Mouse (Mus musculus) heart, postnatal 0 days (tissue): ENCODE data around the gene Dip2a. TPM values are rescaled to one million over a fixed set of nuclear protein-coding genes. Genes with fewer than 3 reads are reported as not detected.
A peak's percentile ranks its signal among the peaks of the same experiment; 100 is the strongest.

Source experiments
- ATAC-seq: fragments of 200-750 bp; cut with Nextera tagmentation; 2 replicates; pipeline ENCODE4 v1.8.0; 2017; ENCODE audit warnings: low read depth, moderate number of reproducible peaks, moderate library complexity; ENCODE audit not compliant: insufficient read depth
- DNase-seq: peaks from one replicate; pipeline ENCODE4 v3.0.0-alpha.2; 2016; ENCODE audit warnings: low spot score
- H3K27ac ChIP-seq: fragments of 300-500 bp; sonication (generic); 2 replicates; pipeline ENCODE4 v1.5.1; 2014; ENCODE audit warnings: low read depth, mild to moderate bottlenecking
- H3K27me3 ChIP-seq: fragments of 300-500 bp; sonication (generic); 2 replicates; pipeline ENCODE4 v1.6.1; 2014; ENCODE audit warnings: low read length, mixed read lengths; ENCODE audit not compliant: control insufficient read depth, insufficient read depth
- H3K36me3 ChIP-seq: fragments of 300-500 bp; sonication (generic); replicated peaks from 2 replicates; pipeline ENCODE4 v1.6.1; 2014; ENCODE audit warnings: low read length, mixed read lengths; ENCODE audit not compliant: control insufficient read depth, insufficient read depth
- H3K4me1 ChIP-seq: fragments of 300-500 bp; sonication (generic); 2 replicates; pipeline ENCODE4 v1.6.1; 2014; ENCODE audit warnings: antibody characterized with exemption; ENCODE audit not compliant: control insufficient read depth, insufficient read depth
- H3K4me2 ChIP-seq: fragments of 300-500 bp; sonication (generic); 2 replicates; pipeline ENCODE4 v1.6.1; 2014; ENCODE audit warnings: low read depth, mild to moderate bottlenecking, low read length, moderate library complexity
- H3K4me3 ChIP-seq: fragments of 300-500 bp; sonication (generic); 2 replicates; pipeline ENCODE4 v1.5.1; 2014; ENCODE audit warnings: low read depth, low read length
- H3K9ac ChIP-seq: fragments of 300-500 bp; sonication (generic); replicated peaks from 2 replicates; pipeline ENCODE4 v1.6.1; 2014; ENCODE audit warnings: low read depth, low read length, mixed read lengths
- H3K9me3 ChIP-seq: fragments of 300-500 bp; sonication (generic); replicated peaks from 2 replicates; pipeline ENCODE4 v1.6.1; 2016; ENCODE audit warnings: low read length; ENCODE audit not compliant: control insufficient read depth
- CTCF ChIP-seq: IDR thresholded peaks from 2 replicates; pipeline ENCODE4 v1.5.1; 2016; ENCODE audit warnings: antibody characterized with exemption, control low read depth, low read depth
- EP300 ChIP-seq: IDR thresholded peaks from 2 replicates; pipeline ENCODE4 v1.6.1; 2016; ENCODE audit warnings: antibody characterized with exemption, low read depth
- WGBS: fragments of 180-500 bp; shearing (Covaris S2); extraction: QIAGEN DNeasy Blood & Tissue Kit; methylation state at CpG from one replicate; pipeline ENCODE4 v1.1.7; 2014; 5-methylcytosine and 5-hydroxymethylcytosine counted together
- polyA plus RNA-seq: library from polyadenylated mRNA; unstranded; fragments of >200 nt; fragmentation: Nextera tagmentation; extraction: Ambion mirVana; gene quantifications from 2 replicates; pipeline ENCODE4 v1.2.1, GENCODE M21; 2015
- total RNA-seq: library from RNA; depleted of rRNA; stranded (reverse); fragments of >200 nt; gene quantifications from 2 replicates; pipeline ENCODE4 v1.2.3, GENCODE M21; 2014; ENCODE audit warnings: low replicate concordance

The Dip2a gene
- total and polyA plus RNA-seq, 2 experiments from 2014 or later = 5.7 to 47.4 TPM

- Histone ChIP-seq H3K27me3 (no peaks in the 10 kb centered on the region), H3K9ac (no peak overlapping the region), H3K9me3 (no peaks in the 10 kb centered on the region), H3K27ac (no peak overlapping the region), H3K4me2 (no peak overlapping the region), H3K36me3 (peaks cover 89% of the 10 kb centered on the region), H3K4me3 (no peak overlapping the region), H3K4me1 (no peaks in the 10 kb centered on the region)
- DNase-seq (no peak), ATAC-seq (no peak)
- WGBS = 79% methylated on average over 3 of the region's 3 CpGs
- no peak for TF ChIP-seq EP300
- TF ChIP-seq CTCF = no peak
These were observed 26.6 kb upstream of the Dip2a start for GRCm38 (mm10) chr10:76371736-76372135.

- DNase-seq = no peak
- Histone ChIP-seq H3K36me3 (peaks cover 81% of the 10 kb centered on the region), H3K9ac (no peak overlapping the region), H3K9me3 (no peaks in the 10 kb centered on the region), H3K4me2 (no peak overlapping the region), H3K27me3 (no peaks in the 10 kb centered on the region), H3K27ac (no peak overlapping the region), H3K4me1 (no peaks in the 10 kb centered on the region), H3K4me3 (no peak overlapping the region)
- no peak for TF ChIP-seq CTCF
- no peak for TF ChIP-seq EP300
- no peak for ATAC-seq
- WGBS = 86% methylated on average over 13 of the region's 13 CpGs
These were observed 23.7 kb upstream of the Dip2a start for GRCm38 (mm10) chr10:76368766-76369165.

GRCm38 (mm10) chr10:76363233-76363632 is 18.1 kb upstream of the Dip2a start:
- Histone ChIP-seq H3K4me3 (no peak overlapping the region), H3K27me3 (no peaks in the 10 kb centered on the region), H3K4me1 (no peaks in the 10 kb centered on the region), H3K9me3 (no peaks in the 10 kb centered on the region), H3K9ac (no peak overlapping the region), H3K36me3 (peaks cover 47% of the 10 kb centered on the region), H3K27ac (no peak overlapping the region), H3K4me2 (no peak overlapping the region)
- ATAC-seq = peak; percentile 36; the same call in 1 of the 2 replicates
- TF ChIP-seq EP300 (no peak), CTCF (no peak)
- no peak for DNase-seq
- WGBS = 42% methylated on average over 3 of the region's 3 CpGs

GRCm38 (mm10) chr10:76358468-76358867 is 13.4 kb upstream of the Dip2a start:
- ATAC-seq (no peak), DNase-seq (no peak)
- no peaks in the 10 kb centered on the region for H3K4me1 ChIP-seq
- H3K27me3 ChIP-seq = no peaks in the 10 kb centered on the region
- no peak overlapping the region for H3K9ac ChIP-seq
- TF ChIP-seq EP300 (no peak), CTCF (no peak)
- no peak overlapping the region for H3K4me3 ChIP-seq
- no peak overlapping the region for H3K4me2 ChIP-seq
- no peaks in the 10 kb centered on the region for H3K9me3 ChIP-seq
- H3K36me3 ChIP-seq = peaks cover 54% of the 10 kb centered on the region
- no peak overlapping the region for H3K27ac ChIP-seq
- WGBS = 65% methylated on average over 5 of the region's 5 CpGs

- Histone ChIP-seq H3K4me1 (no peaks in the 10 kb centered on the region), H3K27me3 (no peaks in the 10 kb centered on the region), H3K9ac (no peak overlapping the region), H3K4me2 (no peak overlapping the region), H3K36me3 (peaks cover 62% of the 10 kb centered on the region), H3K4me3 (no peak overlapping the region), H3K27ac (no peak overlapping the region), H3K9me3 (no peaks in the 10 kb centered on the region)
- ATAC-seq = no peak
- TF ChIP-seq EP300 (no peak), CTCF (no peak)
- DNase-seq = no peak
- 87% methylated on average over 8 of the region's 8 CpGs for WGBS
These were observed 12.3 kb upstream of the Dip2a start for GRCm38 (mm10) chr10:76357286-76357875.

GRCm38 (mm10) chr10:76354974-76355373 is 9.9 kb upstream of the Dip2a start:
- 88% methylated on average over 12 of the region's 12 CpGs for WGBS
- ATAC-seq (no peak), DNase-seq (no peak)
- Histone ChIP-seq H3K36me3 (peaks cover 79% of the 10 kb centered on the region), H3K27me3 (no peaks in the 10 kb centered on the region), H3K9me3 (no peaks in the 10 kb centered on the region), H3K4me2 (no peak overlapping the region), H3K4me3 (no peak overlapping the region), H3K27ac (no peak overlapping the region), H3K4me1 (no peaks in the 10 kb centered on the region), H3K9ac (no peak overlapping the region)
- TF ChIP-seq CTCF (no peak), EP300 (no peak)
